Mouse (Mus musculus) ovary, adult 18-20 months (tissue): Measurements from ENCODE around the gene Sox21.
A peak's percentile ranks its signal among the peaks of the same experiment; 100 is the strongest.

Experiments used
- DNase-seq: peaks from one replicate; pipeline ENCODE4 v3.0.0; 2022; ENCODE audit warnings: low spot score, mixed read lengths

Gene Sox21

DNA sequence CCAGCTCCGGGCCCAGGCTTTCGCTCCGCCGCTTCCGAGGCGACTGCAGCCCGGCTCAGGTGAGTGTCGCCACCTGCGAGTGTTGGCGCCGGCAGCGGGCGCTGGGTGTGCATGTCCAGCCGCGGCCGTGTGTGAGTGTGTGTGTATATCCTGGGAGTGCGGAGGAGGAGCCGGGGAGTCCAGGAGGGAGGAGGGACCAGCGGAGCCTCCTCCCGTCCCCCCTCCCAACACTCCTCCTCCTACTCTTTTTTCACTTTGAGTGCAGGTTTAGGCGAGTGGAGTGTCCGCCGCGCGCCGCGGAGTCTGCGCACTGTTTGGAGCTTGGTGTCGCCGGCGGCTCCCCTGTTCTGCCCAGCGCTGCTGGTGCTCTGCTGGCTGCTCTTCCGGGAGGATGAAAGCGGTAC, at the start of gene Sox21:
Gene Sox21, minus strand, starts transcription at position 145 of the 404 bp plus-strand sequence.
- peak; percentile 15 for DNase-seq

DNA sequence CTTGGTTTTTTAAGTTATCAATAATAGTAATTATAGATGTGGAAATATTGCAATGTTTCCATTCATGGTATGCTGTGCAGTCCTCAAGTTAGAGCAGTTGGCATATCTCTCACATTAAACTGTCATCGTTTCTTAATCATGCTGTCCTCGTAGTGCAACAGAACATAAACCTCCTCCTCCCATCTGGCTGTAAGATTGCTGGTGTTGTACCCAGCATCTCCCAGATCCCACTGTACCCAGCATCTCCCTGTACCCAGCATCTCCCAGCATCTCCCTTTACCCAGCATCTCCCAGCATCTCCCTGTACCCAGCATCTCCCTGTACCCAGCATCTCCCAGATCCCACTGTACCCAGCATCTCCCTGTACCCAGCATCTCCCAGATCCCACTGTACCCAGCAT, 49.3 kb upstream of the Sox21 start:
- no peak for DNase-seq

DNA sequence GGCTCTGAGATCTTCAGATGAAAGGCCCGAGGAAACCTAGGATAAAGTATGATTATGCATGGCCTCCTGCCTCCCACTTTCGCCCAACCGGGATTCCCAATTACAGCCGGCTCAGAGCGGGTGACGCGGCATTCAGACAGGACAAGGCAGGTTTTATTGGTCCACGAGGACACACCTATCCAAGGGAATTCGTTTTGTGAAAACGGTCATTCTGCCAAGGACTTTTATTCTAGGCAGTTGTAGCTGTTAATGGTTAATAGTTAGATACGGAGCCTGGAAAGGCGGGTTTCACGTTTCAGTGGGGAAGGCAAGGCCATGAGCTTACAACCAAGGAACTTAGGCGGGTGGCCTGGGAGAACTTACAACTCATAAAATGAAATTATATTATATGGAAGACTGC, 46.1 kb upstream of the Sox21 start:
- DNase-seq: no peak

DNA sequence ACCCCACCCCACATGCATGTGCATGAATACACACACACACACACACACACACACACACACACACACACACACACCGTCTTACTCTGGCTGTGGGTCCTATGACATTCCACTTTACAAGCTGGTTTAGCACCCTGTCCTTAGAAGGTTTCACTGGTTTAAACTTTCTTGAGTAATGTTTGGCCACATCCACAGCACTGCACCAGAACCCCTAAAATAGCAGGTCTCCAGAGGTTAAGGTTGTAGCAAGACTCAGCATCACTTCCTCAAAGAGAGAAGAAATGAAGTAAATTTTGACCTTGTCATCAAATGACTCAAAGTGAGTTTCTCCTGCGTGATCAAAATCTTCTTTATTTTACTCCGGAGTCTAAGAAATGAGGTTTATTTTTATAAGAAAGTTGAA, 45.4 kb upstream of the Sox21 start:
- no peak for DNase-seq

DNA sequence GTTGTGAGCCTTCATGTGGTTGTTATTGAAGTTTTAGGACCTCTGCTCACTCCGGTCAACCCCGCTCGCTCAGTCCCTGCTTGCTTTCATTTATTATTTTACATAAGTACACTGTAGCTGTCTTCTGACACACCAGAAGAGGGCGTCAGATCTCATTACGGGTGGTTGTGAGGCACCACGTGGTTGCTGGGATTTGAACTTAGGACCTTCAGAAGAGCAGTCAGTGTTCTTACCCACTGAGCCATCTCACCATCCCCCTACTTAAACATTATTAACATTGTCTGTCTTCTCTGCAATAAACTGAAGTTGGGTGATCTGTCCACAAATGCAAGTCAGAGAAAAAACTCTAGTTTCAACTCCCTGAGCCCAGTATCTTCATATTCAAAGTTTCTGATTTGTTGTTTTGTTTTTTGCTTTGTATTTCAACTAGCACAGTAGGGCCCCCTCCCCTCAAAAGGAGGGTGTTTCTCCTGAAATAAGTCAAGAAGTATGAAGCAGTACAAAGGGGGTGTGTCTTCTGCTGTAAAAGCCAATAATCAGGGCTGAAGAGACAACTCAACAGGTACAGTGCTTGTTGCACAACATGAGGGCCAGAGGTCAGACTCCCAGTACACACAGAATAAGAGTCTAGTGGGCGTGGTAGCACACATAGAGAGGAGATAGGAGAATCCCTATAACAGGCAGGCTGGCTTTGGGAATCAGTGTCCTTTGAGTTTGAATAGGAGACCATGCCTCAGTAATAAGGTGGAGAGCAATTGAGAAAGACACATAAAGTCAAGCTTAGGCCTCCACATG, 41.1 kb upstream of the Sox21 start:
- no peak for DNase-seq

DNA sequence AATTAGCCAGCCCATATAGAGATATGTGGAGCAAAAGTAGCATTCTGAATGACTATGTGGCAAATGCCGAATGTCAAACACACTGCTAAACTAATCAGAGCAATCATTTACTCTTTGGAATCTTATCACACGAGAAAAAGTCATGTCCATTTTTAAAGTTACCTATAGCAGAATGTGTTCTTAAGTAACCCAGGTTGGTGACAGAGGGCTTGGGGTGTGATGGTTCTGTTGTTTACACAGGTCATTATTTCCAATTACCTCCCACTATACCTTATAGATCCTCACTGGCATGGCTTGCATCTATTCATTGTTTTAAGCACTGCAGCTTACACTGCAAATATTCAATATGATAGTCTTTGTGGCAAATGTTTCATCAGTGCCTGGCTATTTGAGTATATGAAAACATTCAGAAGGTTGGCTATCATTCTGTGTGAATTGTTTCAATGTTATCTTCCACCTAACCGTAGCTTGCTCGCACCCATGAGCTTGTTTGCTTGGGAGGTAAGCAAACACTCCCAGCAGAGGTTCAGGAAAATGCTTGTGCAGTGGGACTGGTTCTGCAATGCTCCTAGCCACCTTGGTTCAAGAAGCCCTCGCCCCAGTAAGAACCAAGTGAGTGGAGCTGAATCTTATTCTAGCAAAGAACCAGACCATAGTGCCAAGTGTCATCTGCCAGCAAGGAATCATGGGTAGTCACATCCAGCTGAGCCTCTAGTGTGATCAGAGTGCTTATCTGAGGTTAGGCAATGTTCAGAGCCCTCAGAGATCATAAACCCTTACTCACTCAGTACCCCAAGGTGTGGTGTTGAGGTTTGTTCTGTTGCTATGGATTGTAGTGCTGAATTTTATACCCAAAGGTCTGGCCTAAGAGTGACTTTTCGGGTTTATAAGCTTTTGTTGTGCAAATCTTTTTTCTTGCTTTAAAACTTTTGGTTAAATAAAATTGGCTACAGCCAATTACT, 36.0 kb upstream of the Sox21 start:
- DNase-seq: no peak

DNA sequence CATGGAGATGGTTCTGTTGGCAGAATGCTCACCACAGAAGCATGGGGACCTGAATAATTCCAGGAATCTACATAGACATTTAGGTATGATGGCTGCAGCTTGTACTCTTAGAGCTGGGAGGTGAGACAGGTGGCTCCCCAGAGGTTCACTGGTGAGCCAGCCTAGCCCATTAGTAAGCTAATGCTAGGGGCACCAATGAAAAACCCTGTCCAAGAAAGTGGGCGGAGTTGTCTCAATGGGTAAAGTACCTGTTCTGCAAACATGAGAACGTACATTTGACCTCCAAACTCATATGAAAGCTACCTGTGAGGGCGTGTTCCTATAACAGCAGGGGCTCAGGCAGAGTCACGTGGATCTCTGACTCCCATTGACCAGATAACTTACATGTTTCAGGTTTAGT, 32.0 kb upstream of the Sox21 start:
- no peak for DNase-seq

DNA sequence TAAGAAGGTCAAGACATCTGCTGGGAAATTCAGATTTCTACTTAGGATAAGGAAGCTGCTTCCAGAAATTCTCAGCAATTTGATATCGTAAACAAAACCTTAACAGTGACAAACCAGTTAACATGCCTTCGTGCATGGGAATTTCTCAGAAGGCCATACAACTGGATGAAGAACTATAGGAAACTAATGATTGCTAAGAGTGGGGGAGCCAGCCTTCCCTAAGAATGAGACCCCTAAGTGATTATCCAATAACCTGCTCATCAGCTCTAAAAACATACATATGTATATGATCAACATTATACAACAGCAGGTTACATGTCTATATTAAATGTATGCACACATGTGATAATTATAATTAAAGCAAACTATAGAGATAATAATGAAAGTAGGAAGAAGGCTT, 29.8 kb upstream of the Sox21 start, which contains the start of gene Gm9376:
Gene Gm9376, plus strand, starts transcription at position 301 of the 400 bp plus-strand sequence.
- no peak for DNase-seq

DNA sequence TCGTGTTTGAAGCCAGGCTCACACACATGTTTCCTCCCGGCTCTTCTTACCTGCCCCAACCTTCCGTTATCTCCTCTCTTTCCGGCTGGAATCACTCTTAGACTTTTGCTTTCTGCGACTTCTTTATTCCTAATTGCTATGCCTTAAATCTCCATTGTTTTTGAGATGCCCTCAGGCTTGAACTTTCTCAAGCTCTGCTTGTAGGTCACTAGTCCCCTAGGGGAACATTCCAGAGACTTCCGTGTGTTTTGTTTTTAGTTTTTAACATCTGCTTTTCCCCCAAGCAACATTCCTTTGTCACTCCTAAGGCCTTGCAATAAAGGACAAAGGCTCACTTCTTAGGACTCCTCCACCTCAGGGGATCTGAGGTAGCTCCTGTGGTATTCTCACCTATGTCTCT, 16.6 kb upstream of the Sox21 start:
- no peak for DNase-seq

DNA sequence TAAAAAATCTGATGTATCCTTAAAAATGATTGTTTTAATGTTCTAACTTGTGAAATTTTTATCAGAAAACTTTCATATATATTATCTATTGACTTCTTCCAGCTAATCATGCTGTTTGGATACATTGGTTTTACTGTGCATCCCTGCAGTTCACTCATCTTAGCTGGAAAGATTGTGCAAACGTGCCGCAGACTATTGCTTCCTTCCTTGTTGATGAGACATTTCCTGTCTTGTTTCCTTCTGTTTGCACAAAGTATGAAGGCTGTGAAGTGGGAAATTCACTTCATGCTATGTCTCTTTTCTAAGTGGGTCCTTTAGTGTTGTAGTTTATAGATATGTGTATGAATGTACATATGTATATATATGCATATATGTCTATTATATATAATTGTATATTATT, 4.6 kb upstream of the Sox21 start:
- no peak for DNase-seq

DNA sequence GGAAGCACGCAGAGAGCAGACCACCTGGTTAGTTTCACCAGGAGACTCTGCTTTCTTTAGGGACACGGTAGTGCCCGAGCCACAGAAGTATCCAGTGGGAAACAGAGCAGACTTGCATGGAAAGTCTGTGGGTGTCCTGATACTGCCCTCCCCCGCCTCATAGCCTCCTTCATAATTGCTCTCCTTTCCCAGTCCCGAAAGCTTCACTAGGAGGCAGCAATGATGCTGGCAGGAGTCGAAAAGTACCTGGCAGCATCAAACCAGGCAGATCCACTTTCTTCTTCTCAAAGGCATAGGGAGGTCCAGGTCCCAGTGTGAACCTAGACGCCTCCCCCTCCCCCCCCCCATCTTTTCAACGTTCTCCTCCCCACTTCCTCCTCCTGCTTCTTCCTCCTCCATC, 2.5 kb upstream of the Sox21 start:
- DNase-seq: no peak

DNA sequence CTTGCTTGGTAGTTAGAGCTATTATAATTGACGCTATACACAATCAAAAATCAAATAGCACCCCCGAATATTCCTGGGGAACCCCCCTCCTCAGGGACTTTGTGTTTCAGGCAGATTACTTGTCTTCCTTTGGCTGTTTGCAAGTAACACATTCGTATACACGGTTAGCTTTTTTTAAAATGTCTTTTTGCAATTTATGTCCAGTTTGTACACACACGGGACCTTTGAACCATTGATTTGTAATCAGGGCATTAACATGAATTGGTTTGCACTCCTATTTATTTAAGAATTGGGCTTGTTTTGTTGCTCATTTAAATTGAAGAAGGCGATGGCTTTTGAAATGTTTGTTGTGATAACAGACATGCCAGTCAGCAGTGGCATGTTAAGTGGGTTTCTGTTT, 956 bp upstream of the Sox21 start:
- no peak for DNase-seq

DNA sequence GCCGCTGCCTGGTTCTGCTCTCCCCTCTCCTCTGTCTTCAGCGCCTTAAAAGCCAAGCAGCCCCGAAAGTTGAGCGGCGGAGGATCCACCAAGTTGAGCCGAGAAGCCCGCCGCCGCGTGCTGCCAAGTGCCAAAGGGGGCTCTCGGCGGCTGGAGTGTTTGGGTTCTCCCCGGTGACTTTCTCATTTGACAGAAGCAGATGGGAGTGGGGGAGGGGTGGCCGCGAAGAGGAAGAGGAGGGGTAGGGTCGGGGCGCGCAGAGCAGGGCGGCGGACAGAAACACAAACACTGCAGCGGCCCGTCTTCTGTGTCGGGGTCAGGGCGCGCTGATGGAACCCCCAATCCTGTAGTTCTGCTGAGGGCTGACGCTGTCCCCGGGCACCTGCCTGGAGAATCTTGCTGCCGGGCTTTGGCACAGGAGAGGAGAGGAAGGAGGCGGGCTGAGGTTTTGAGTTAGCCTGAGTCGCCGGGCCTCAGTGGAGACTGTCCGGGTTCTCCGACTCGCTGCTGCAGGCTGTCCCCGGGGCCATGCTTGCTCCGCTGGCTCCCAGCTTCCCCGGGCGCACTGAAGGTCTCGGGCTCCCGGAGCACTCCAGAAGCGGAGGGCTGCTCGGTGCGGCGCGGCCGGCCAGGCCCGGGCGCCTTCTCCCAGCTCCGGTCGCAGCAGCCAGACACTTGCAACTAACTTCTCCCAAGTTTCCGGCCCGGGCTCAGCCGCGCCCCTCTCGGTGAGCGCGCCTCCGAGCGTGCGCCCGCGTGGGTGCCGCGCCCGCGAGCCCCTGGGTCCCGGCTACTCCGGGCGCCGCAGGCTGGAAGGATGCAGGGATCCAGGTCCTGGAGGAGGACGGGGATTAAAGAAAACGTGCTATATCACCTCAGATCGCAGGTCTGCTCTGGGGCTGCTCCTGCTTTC, 601 bp downstream of the Sox21 start:
- DNase-seq: no peak

DNA sequence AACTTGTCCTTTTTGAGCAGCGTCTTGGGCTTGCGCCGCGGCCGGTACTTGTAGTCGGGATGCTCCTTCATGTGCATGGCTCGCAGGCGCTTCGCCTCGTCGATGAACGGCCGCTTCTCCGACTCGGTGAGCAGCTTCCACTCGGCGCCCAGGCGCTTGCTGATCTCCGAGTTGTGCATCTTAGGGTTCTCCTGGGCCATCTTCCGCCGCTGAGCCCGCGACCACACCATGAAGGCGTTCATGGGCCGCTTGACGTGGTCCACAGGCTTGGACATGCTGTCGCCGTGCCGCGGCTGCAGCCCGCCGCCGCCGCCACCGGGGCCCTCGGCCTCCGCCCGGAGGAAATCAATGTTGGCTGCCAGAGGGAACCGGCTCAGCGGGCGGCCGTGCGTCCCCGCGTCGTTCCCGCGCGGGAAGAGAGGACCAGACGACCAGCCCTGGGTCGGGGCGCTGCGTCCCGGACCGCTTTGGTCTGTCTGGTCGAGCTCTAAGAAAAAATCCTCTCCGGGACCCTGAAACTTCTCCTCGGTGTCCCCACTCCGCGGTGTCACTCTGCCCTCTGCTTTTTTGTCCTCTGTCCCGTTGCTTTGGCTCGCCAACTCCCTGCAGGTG, 1.4 kb downstream of the Sox21 start:
- DNase-seq: no peak

DNA sequence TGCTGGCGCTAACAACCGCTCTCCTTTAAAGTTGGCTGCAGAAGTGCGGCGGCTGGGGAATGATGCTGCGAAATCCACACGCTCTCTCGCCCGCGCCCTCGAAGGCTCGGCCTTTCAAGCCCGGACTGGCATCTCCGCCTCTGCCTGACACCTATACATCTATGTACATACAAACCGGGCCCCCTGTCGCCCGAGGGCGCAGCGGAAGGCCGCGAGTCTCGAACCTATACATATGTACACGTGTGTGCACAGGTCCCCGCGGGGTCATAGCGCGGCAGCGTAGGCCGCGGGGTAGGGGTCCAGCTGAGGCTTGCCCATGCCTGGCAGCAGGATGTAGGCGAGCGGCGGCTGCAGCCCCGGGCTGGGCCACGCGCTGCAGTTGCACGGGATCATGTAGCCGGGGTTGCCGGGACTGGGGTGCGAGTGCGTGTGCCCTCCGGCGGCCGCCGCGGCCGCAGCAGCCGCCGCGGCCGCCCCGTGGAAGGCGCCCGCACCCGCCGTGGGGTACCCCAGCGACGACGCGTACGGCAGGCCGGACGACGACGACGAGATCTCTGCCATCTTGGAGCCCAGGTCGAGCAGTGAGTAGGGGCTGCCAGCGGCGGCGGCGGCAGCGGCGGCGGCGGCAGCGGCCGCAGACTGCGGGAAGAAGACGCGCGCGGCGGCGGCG, 2.2 kb downstream of the Sox21 start:
- DNase-seq: no peak

DNA sequence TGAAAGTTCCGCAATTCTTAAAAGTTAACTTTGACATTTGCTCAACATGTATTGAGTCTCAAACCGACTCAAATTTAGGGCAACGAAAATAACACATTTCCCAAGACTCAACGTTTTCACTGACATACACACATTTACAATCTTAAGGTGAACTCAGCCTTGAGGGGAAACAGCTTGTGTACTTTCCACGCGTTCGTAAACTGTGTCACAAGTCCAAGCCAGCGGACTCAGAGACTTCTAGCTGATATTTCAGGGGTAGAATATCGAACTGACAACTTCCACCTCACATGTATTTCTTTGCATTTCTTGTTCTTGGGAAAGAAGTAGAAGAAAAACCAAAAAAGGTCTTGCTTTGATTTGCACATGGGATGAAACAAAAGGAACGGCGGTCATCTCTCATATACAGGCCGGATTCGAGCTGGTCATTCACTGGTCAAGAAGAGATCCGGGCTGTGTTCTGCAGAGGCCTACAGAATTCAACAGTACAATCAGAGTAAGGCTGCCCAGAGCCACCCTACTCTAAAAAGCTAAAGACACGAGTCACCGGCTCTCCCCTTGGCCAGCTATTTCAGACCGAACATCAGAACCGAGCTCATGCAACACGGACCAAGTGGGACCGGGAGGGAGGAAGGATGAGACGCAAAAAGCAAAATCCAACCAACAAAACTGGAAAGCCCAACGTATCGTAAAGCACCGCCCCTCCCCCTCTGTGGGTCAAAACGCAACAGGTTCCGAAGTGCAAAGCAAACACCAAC, 2.9 kb downstream of the Sox21 start:
- DNase-seq: no peak

DNA sequence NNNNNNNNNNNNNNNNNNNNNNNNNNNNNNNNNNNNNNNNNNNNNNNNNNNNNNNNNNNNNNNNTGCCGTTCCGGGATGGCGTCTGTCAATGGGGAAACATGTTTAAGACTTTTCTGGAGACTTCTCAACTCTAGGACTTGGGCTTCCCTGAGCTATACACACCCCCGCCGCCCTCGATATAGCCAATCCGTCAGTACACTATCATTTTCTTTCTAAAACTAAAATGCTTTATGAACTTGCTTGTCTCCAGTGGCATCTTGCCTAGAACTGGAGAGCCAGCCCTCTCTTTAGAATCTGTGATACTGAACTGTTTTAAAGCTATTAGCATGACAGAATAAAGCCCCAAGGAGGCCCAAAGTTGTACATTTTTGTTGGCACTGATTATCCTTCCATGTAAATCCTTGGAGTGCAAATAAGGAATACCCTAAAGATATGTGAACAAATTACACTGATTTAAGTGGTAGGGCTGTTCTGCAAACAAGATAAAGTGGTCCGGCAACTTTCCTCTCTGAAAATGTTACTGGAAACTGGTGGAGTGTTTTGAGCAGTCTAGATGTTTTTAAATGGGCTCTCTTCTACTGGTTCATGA, 4.4 kb downstream of the Sox21 start:
- DNase-seq: no peak

DNA sequence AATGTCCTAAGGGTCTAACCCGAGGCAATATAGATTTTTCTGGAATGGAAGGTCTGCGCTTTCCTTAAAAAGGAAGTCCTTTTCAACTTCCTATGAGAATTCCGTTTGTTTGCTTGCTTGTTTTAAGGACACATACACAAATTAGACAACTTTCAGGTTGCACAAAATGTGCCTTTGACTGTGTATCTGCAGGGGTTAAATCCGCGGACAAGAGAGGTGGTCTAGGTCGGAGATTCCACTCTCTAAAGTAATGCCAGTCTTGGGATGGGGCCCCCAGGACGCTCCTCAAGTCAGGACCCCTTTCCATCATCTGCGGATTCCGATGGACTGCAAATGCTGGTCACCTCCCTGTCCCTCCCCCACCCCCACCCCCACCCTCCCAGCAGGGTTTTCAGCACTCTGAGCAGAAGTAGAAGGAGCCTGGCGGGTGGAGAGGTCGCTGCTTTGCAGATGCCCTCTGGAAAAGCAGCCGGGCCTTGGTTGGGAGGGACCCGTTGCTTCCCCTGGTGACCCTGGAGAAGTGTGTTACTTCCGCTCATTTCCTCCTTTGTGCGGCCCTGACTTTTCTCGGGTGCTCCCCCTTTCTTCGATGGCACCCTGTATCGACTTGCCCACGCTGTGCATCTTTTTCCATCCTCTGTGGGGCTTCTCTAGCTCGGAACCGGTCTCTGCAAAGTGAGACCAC, 10.2 kb downstream of the Sox21 start:
- no peak for DNase-seq

DNA sequence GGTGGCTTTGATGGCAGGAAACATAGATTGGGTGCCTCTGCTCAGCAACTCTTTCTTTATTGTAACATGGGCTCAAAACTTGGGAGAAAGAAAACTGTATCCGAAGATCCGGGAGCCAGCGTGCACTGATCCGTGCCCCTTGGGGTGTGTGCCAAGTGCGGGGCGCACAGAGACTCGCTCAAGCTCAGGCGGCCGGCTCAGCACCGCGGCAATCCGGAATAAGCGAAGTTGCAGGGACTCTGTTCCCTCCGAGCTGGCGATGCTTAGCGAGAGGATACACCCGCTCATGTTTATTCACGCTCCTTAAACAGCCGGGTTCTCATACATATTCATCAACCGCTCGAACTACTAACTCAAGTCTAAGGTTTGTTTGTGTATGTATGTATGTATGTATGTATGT, 10.9 kb downstream of the Sox21 start:
- DNase-seq: no peak
